Mouse (Mus musculus) small intestine, adult 2 months (tissue): ENCODE measurements at regions not wholly inside any gene's neighbourhood (a gene's known extent, or its start where the extent isn't known, plus 50 kb on each side); places are given as distances from the start of the nearest gene placed in this dataset.
"Not testable (repeated sequence)": the region's sequence is repeated elsewhere in the genome, so short reads cannot be mapped to it uniquely, and the experiment has no call there.

ENCODE experiments used
- H3K27ac ChIP-seq: fragments of 200-500 bp; 2 replicates; pipeline ENCODE4 v1.5.1; 2012; ENCODE audit warnings: low read depth, low read length, control low read depth, inconsistent platforms; ENCODE audit not compliant: insufficient read depth
- H3K27me3 ChIP-seq: fragments of 200-500 bp; 2 replicates; pipeline ENCODE4 v1.6.1; 2012; ENCODE audit warnings: mild to moderate bottlenecking, moderate library complexity, low read length, inconsistent platforms; ENCODE audit not compliant: control insufficient read depth, insufficient read depth
- H3K36me3 ChIP-seq: fragments of 200-500 bp; 2 replicates; pipeline ENCODE4 v1.6.1; 2012; ENCODE audit warnings: mild to moderate bottlenecking, low read length, control low read depth, inconsistent platforms; ENCODE audit not compliant: control insufficient read depth, insufficient read depth
- H3K4me1 ChIP-seq: fragments of 200-500 bp; 2 replicates; pipeline ENCODE4 v1.6.1; 2012; ENCODE audit warnings: low read length, inconsistent platforms, mixed read lengths; ENCODE audit not compliant: control insufficient read depth, insufficient read depth, insufficient read length
- H3K4me3 ChIP-seq: fragments of 200-500 bp; 2 replicates; pipeline ENCODE4 v1.5.1; 2012; ENCODE audit warnings: low read depth, mild to moderate bottlenecking, control low read depth, inconsistent platforms, low read length, moderate library complexity
- CTCF ChIP-seq: fragments of 200-500 bp; IDR thresholded peaks from 2 replicates; pipeline ENCODE4 v1.5.1; 2012; ENCODE audit warnings: low read depth, mild to moderate bottlenecking, control low read depth, inconsistent platforms, low read length, moderate library complexity, mixed read lengths; ENCODE audit not compliant: insufficient replicate concordance, insufficient read length; ENCODE audit errors: extremely low read depth
- POLR2A ChIP-seq: fragments of 200-500 bp; IDR thresholded peaks from 2 replicates; pipeline ENCODE4 v1.6.1; 2012; ENCODE audit warnings: low read depth, mild to moderate bottlenecking, control low read depth, inconsistent platforms, low read length, moderate library complexity
- WGBS: fragments of 180-500 bp; shearing (Covaris S2); methylation state at CpG from one replicate; pipeline ENCODE4 v1.1.7; 2018; 5-methylcytosine and 5-hydroxymethylcytosine counted together

- 90% methylated on average over 4 of the region's 4 CpGs for WGBS
- no peaks in the 10 kb centered on the region for H3K36me3 ChIP-seq
- H3K27me3 ChIP-seq = no peaks in the 10 kb centered on the region; the same call in 1 of the 2 replicates
- no peaks in the 10 kb centered on the region for H3K4me1 ChIP-seq
- H3K4me3 ChIP-seq = no peak overlapping the region
- H3K27ac ChIP-seq = no peak overlapping the region
- TF ChIP-seq POLR2A (no peak), CTCF (no peak)
Measured at GRCm38 (mm10) chr16:50788702-50789101, 197.7 kb upstream of the Ccdc54 start.

GRCm38 (mm10) chr16:50786199-50786598, 195.2 kb upstream of the Ccdc54 start:
- no peak overlapping the region for H3K4me3 ChIP-seq
- 67% methylated on average over 3 of the region's 3 CpGs for WGBS
- no peaks in the 10 kb centered on the region; the same call in 1 of the 2 replicates for H3K27me3 ChIP-seq
- H3K36me3 ChIP-seq = no peaks in the 10 kb centered on the region
- TF ChIP-seq POLR2A (no peak), CTCF (no peak)
- no peak overlapping the region for H3K27ac ChIP-seq
- H3K4me1 ChIP-seq = no peaks in the 10 kb centered on the region

- H3K36me3 ChIP-seq = no peaks in the 10 kb centered on the region
- 33% methylated on average over 1 of the region's 1 CpGs for WGBS
- no peak overlapping the region for H3K27ac ChIP-seq
- TF ChIP-seq POLR2A = no peak
- H3K27me3 ChIP-seq = no peaks in the 10 kb centered on the region; the same call in 1 of the 2 replicates
- no peaks in the 10 kb centered on the region for H3K4me1 ChIP-seq
- no peak overlapping the region for H3K4me3 ChIP-seq
Measured at GRCm38 (mm10) chr16:50785384-50785783, 194.4 kb upstream of the Ccdc54 start.

- WGBS = 66% methylated on average over 3 of the region's 3 CpGs
- H3K4me1 ChIP-seq = no peaks in the 10 kb centered on the region
- TF ChIP-seq CTCF (no peak), POLR2A (no peak)
- no peak overlapping the region for H3K4me3 ChIP-seq
- no peaks in the 10 kb centered on the region for H3K36me3 ChIP-seq
- H3K27ac ChIP-seq = no peak overlapping the region
- H3K27me3 ChIP-seq = no peaks in the 10 kb centered on the region; the same call in 1 of the 2 replicates
Measured at GRCm38 (mm10) chr16:50784651-50785228, 193.8 kb upstream of the Ccdc54 start.

GRCm38 (mm10) chr16:50783784-50784650, 193.1 kb upstream of the Ccdc54 start:
- WGBS = 65% methylated on average over 20 of the region's 20 CpGs
- TF ChIP-seq CTCF (no peak), POLR2A (no peak)
- no peaks in the 10 kb centered on the region for H3K4me1 ChIP-seq
- H3K27ac ChIP-seq = no peak overlapping the region
- no peaks in the 10 kb centered on the region for H3K36me3 ChIP-seq
- H3K27me3 ChIP-seq = no peaks in the 10 kb centered on the region; the same call in 1 of the 2 replicates
- H3K4me3 ChIP-seq = no peak overlapping the region

- TF ChIP-seq CTCF = no peak
- no peak for TF ChIP-seq POLR2A
- H3K27ac ChIP-seq = no peak overlapping the region
- 38% methylated on average over 6 of the region's 6 CpGs for WGBS
- H3K4me3 ChIP-seq = no peak overlapping the region
- no peaks in the 10 kb centered on the region for H3K4me1 ChIP-seq
- no peaks in the 10 kb centered on the region for H3K36me3 ChIP-seq
- H3K27me3 ChIP-seq = no peaks in the 10 kb centered on the region; the same call in 1 of the 2 replicates
Measured at GRCm38 (mm10) chr16:50783240-50783639, 192.3 kb upstream of the Ccdc54 start.

- Histone ChIP-seq H3K4me1 (no peaks in the 10 kb centered on the region), H3K27ac (no peak overlapping the region), H3K36me3 (no peaks in the 10 kb centered on the region), H3K4me3 (no peak overlapping the region), H3K27me3 (no peaks in the 10 kb centered on the region)
- no peak for TF ChIP-seq POLR2A
- no peak for TF ChIP-seq CTCF
- 25% methylated on average over 6 of the region's 6 CpGs for WGBS
Measured at GRCm38 (mm10) chr16:50779030-50779784, 188.3 kb upstream of the Ccdc54 start.

- not testable (repeated sequence) for H3K27ac ChIP-seq, H3K27me3 ChIP-seq, H3K4me3 ChIP-seq, H3K4me1 ChIP-seq, H3K36me3 ChIP-seq
- 85% methylated on average over 12 of the region's 12 CpGs for WGBS
Measured at GRCm38 (mm10) chr16:50774699-50775098, 183.7 kb upstream of the Ccdc54 start.
